Mouse (Mus musculus): ENCODE results near the gene Nck2.
"Not testable (repeated sequence)": the region's sequence is repeated elsewhere in the genome, so short reads cannot be mapped to it uniquely, and the experiment has no call there.

Gene Nck2

DNA sequence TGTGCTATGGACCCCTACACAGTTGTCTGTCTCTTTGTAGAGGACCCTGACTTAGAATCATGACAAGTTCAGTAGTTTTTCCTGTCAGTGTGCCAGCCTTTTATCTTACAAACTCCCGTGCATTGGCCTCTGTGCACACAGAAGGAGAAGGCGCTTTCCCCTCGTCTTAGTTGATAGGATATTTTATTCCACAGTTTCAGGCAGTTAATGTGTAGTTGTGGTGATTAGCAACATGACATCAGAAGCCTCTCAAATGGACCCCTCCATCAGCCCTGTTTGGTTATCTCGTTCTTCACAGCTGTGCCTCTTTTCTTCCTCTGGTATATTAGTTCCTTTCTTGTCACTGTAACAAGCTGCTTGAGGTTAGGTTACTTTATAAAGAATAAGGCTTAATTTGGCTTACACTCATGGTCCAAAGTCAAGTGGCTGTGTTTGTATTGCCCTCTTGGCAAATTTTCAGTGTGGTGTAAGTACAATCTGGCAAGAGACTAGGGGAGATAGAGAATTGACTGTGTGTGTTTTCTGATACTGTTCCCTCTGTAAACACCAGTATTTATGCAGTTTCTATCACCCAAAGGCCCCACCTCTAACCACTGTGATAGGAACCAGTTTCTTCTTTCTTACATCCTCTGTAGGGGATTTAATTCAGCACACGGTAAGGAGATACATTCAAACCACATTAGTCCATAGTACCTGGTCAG lies 89.8 kb downstream of the Nck2 start:
- no peak for DNase-seq (ENCODE audit: low spot score)

DNA sequence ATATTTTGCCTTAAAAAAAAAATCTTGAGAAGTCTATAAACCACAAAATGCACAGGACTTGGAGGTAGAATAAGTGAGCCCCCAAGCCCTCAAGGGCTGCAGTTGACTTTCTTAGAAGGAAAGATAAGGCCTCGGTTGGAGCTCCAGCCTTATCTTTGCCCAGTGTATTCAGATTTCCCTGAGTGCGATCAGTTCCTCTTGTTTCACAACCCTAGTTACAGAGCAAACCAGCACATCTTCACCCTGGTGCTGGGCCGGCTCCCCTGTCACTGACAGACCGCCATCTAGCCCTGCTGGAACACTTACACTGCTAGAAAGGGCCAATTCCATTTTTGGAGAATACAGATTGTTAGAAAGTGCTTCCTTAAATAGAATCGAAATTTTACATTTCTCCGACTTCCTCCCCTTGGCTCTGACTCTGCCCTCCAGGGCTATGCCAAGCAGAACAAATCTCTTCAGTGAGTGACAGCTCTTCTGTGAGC lies 91.2 kb downstream of the Nck2 start:
- no peak for DNase-seq (ENCODE audit: low spot score)

DNA sequence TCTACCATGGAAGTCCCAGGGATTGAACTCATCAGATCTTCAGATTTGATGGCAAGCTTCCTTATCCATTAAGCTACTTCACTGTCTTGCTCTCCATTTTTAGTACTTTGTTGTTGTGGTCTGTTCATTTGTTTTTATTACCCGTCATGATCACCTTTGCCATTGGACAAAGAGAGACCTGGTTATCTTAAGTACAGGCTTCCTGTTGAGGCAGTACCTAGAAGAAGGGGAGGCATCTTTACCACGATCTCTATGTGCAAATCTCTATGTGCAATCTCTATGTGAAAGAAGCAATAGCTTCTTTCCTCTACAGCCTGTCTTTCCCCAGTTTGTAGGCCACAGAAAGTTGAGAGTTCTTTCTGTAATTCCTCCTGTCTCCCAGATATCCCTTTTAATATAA lies 91.9 kb downstream of the Nck2 start:
- no peak for DNase-seq (ENCODE audit: low spot score)

- DNase-seq (ENCODE audit: low spot score) = no peak
Observed at GRCm38 (mm10) chr1:43537021-43537420, 92.6 kb downstream of the Nck2 start.

GRCm38 (mm10) chr1:43537496-43537895 lies 93.1 kb downstream of the Nck2 start:
- DNase-seq (ENCODE audit: low spot score) = no peak

DNA sequence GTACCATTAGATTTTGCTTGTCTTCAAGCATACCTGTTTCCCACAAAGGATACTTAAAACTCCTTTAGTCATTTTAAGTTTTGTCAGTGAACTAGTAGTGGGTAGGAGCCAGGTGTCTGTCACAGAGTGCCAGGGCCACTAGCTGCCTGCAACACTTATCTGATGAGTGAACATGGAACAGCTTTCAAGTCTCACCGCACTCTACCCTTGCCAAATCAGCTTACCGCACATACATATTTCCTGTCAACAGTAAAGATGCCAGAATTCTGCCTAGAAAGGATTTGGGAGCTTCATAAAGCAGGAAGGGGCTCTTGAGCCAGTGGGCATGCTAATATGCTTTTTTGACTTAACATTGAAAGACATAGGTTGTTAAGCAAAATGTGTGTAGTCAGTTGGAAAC lies 94.3 kb downstream of the Nck2 start:
- no peak for DNase-seq (ENCODE audit: low spot score)

- DNase-seq (ENCODE audit: low spot score) = no peak
Observed at GRCm38 (mm10) chr1:43539689-43540380, 95.5 kb downstream of the Nck2 start.

DNA sequence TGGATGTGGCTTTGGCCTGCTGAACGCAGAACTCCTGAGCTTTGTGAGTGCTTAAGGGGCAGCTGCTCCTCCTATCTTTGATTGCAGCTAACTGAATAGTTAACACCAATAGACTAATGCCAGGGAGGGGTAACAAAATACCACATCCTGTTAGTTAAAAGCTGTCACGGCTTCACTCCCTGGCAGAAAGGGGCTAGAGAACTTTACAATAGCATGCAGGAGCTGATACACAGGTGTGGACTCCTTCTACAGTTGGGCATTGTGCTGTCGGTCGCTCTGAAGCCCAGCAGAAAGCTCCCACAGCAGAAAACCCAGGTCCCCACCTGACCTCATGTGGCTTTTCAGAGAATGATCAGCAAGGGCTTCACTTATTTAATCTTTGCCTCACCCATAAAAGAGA lies 98.0 kb downstream of the Nck2 start:
- DNase-seq (ENCODE audit: low spot score) = no peak

GRCm38 (mm10) chr1:43547644-43548043 lies 103.3 kb downstream of the Nck2 start:
- DNase-seq (ENCODE audit: low spot score) = no peak

DNA sequence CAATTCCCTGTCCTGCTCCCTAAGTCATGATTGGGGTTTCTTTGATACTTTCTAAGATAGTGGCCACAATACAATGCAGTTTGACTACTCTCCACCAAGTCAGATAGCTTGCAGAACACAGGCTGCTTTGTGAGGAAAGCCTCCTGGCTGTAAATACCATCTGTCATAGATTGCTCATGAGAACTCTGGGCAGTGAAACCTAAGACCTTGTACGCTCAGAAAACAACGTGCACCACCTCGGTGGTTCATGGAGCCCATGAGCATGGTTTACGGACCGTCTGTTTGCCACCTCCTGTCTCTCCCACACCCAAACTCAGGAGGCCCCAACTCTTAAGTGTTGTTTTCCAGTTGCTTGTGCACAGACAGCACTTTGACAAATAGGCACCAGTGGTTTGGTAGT lies 104.4 kb downstream of the Nck2 start:
- no peak for DNase-seq (ENCODE audit: low spot score)

GRCm38 (mm10) chr1:43550525-43550924 lies 106.1 kb downstream of the Nck2 start:
- no peak for DNase-seq (ENCODE audit: low spot score)

DNA sequence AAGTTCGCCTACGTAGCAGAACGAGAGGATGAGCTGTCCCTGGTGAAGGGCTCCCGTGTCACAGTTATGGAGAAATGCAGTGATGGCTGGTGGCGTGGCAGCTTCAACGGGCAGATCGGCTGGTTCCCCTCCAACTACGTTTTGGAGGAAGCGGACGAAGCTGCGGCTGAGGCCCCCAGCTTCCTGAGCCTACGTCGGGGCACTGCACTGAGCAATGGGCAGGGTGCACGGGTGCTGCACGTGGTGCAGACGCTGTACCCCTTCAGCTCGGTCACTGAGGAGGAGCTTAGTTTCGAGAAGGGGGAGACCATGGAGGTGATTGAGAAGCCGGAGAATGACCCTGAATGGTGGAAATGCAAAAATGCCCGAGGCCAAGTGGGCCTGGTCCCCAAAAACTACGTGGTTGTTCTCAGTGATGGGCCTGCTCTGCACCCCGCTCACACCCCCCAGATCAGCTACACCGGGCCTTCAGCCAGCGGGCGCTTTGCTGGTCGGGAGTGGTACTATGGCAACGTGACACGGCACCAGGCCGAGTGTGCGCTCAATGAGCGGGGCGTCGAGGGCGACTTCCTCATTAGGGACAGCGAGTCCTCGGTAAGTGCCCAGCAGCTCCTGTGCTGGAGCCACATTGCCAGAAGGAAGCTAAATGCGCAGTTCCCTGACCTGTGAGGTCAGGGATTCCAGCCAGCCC lies 109.8 kb downstream of the Nck2 start:
- not testable (repeated sequence) for DNase-seq (ENCODE audit: low spot score)

- no peak for DNase-seq (ENCODE audit: low spot score)
Observed at GRCm38 (mm10) chr1:43555222-43555974, 111.0 kb downstream of the Nck2 start.

DNA sequence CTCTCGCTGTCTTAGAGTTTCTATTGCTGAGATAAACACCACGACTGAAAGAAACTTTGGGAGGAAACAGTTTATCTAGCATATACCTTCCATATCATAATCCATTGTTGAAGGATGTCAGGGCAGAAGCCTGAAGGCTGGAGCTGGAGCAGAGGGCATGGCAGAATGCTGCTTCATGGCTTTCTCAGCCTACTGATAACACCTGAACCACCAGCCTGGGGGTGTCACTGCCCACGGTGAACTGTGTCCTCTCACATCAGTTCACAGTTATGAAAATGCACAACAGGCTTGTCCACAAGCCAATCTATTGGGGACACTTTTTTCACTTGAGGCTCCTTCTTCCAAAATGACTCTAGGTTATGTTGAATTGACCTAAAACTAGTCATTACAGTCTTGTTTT lies 114.0 kb downstream of the Nck2 start:
- no peak for DNase-seq (ENCODE audit: low spot score)

- DNase-seq (ENCODE audit: low spot score) = no peak
Observed at GRCm38 (mm10) chr1:43559043-43559692, 114.8 kb downstream of the Nck2 start.

- no peak for DNase-seq (ENCODE audit: low spot score)
Observed at GRCm38 (mm10) chr1:43561085-43561484, 116.7 kb downstream of the Nck2 start.

- no peak for DNase-seq (ENCODE audit: low spot score)
Observed at GRCm38 (mm10) chr1:43562002-43562666, 117.8 kb downstream of the Nck2 start.

DNA sequence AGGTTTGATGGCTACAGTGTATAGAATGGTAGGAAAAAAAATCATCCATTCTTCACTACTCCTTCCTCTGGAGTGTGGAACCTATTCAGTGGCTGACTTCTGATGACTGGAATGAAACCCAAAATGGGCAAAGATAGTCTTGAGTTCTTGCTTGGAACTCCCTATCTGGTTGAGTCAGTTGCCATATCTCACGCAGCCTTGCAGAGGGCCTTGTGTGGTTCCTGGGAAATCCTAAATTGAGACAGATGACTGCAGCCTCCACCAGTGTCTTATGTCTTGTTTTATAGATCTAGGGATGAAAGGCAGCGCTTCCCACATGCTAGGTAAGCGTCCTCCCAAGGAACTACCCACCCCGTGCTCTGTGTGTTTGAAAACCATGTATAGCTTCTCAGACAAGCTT lies 120.9 kb downstream of the Nck2 start:
- DNase-seq (ENCODE audit: low spot score) = no peak

DNA sequence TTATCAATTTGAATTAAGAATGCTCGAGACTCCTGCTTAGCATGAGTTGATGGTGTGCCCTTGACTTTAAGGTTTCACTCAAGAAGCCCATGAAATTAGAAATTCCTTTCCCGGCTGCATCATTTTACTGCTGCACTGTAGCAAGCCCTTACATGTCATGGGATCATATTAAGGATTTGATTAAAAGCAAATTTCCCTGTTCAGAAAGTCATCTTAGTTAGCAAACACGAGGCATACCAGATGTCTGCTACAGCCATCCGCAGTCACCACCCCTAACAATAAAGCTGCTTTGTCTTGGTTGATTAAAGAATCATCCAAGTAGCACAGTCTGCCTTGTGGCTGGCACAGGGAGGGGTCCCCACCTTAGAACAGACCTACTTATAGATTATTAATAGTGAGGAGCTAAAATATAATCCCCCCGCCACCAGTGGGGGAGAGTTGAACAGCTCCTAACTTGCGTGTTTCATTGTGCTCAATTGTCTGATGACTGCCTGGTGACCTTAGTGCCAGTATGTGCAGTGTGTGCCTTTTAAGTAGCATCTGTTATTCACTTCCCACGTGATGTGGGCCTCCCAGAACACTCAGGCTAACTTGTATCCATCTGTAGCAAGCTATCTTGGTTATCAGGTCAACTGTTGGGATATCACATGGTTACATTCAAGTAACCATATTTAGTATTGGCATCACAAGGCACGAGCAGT lies 122.4 kb downstream of the Nck2 start:
- no peak for DNase-seq (ENCODE audit: low spot score)

- no peak for DNase-seq (ENCODE audit: low spot score)
Observed at GRCm38 (mm10) chr1:43568824-43569223, 124.4 kb downstream of the Nck2 start.

GRCm38 (mm10) chr1:43571105-43571504 lies 126.7 kb downstream of the Nck2 start:
- no peak for DNase-seq (ENCODE audit: low spot score)
